Mouse (Mus musculus) left cerebral cortex, adult 18-20 months (tissue): ENCODE measurements around the gene Eif2a. TPM values are rescaled to one million over a fixed set of nuclear protein-coding genes. Genes with fewer than 3 reads are reported as not detected.

Source experiments
- DNase-seq, 2 experiments: peaks; one replicate each; pipeline ENCODE4 v3.0.0; 2021 to 2022; ENCODE audit warnings: low spot score in 2 of 2, mixed read lengths in 1 of 2
- long read RNA-seq, 2 experiments: library from polyadenylated mRNA; stranded (forward); transcript quantifications; one replicate each; pipeline ENCODE4 v2.0.0; 2021
- total RNA-seq, 2 experiments: library from RNA; stranded (reverse); gene quantifications; 2 replicates each; pipeline ENCODE4 v1.2.3; 2021

Gene Eif2a
- total RNA-seq, result 10 to 100 TPM; 41.6 to 42.6 TPM
- long read RNA-seq, experiment 1, transcript Eif2a-201 (14 exons, 2,299 nt), result major isoform, 36 of 50 reads
- long read RNA-seq, experiment 1, partial matches to known transcripts, result 4 of 50 reads
- long read RNA-seq, experiment 1, other reads (novel, unspliced or antisense), result 9 of 50 reads
- long read RNA-seq, experiment 2, transcript Eif2a-201 (14 exons, 2,299 nt), result major isoform, 26 of 35 reads
- long read RNA-seq, experiment 2, partial matches to known transcripts, result 3 of 35 reads
- long read RNA-seq, experiment 2, other reads (novel, unspliced or antisense), result 4 of 35 reads

DNA sequence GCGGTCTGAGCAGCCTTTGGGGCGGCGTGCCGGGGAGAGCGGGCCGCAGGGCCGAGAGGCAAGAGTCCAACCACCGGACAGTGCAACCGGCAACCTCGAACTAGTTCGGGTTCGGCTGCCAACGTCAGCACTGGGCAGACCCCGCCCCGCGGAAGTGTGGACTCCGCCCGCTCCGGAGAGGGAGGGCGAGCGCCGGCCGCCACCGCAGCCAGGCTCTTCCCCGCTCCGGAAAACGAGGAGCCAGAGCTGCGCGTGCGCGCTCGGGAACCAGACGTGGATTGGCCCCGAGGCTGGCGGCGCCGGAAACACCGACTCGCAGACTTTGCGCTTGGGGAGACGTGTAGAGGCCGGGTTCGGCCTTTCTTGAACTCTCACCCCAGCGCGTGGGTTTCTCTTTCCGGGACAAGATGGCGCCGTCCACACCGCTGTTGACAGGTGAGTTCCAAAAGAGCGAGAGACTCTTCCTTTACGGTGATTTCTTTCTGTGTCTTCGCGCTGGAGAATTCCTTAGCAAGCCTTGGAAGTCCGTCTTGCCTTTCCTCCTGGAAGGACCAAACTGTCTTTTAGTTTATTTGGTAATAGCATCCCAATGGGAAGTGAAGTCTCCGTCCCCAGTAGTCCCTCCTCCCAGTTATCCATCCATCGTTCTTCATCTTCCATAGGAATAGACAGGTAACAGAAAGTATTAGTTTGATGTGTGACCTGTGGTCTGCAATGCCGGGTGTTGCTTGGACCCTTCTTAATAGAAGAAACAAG, at the start of gene Eif2a, which contains the start of gene Serp1:
Eif2a (plus strand) TSS at position 170 of the 756 bp plus-strand sequence.
Serp1 (minus strand) TSS at position 241 of the 756 bp plus-strand sequence.
- peak; percentile 98 to 100 for DNase-seq

DNA sequence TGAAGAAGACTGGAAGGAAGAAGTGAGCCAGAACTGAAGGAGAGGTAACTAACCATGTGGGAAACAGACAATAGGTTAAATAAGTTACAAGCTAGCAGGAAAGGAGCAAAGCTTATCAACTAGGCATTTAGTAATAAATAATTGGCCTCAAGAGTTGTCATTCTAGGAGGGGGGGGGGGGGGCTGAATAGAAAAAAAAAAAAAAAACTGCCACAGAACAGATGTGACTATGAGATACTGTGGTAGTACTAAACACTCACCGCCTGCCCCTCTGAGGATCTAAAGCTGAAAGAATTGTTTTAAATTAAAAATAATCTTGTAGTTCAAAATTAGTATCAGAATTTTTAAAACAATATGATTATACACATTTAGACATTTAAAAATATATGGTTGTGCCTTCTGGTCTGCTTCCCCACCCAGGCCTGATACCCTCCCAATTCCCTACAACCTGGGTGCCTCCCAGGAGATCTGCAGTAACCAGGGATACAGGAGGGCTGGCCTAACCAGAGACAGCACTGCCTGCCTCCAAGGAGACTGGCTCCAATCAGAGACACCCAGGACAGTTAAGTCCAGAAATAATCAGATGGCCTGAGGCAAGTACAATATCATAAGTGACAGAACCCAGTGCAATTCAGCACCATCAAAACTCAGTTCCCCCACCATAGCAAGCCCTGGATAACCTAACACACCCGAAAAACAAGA, 46.7 kb upstream of the Eif2a start:
- DNase-seq, result no peak

DNA sequence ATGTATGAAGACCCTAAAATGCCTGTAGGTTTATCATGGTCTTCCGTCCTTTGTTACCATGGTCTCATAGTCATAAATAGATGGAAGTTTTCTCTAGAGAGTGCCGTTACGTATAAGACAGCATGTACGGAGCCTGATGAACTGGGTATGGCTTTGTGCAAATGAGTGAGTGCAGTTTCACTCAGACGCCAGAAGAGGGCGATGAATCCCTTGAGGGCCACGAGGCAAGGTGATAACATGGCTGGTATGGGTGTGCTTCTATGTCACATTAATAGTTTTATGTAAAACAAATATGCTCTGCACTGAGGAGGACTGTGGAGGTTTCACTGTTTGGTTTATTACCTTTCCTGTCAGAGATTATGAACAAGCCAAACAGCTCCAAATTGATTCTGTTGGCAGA, 39.7 kb upstream of the Eif2a start:
- DNase-seq, result no peak

DNA sequence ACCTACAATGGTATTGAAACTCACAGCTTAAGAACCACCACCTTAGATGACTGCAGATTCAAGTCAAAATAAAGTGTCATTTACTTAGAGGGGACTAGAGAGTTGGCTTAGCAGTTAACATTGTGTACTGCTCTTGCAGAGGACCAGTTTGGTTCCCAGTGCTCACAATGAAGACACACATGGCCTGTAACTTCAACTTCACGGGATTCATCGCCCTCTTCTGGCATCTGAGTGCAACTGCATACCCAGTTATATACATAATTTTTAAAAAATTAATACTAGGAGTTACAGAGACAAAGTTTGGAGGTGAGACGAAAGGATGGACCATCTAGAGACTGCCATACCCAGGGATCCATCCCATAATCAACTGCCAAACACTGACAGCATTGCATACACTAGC, 38.5 kb upstream of the Eif2a start:
- DNase-seq, result no peak

DNA sequence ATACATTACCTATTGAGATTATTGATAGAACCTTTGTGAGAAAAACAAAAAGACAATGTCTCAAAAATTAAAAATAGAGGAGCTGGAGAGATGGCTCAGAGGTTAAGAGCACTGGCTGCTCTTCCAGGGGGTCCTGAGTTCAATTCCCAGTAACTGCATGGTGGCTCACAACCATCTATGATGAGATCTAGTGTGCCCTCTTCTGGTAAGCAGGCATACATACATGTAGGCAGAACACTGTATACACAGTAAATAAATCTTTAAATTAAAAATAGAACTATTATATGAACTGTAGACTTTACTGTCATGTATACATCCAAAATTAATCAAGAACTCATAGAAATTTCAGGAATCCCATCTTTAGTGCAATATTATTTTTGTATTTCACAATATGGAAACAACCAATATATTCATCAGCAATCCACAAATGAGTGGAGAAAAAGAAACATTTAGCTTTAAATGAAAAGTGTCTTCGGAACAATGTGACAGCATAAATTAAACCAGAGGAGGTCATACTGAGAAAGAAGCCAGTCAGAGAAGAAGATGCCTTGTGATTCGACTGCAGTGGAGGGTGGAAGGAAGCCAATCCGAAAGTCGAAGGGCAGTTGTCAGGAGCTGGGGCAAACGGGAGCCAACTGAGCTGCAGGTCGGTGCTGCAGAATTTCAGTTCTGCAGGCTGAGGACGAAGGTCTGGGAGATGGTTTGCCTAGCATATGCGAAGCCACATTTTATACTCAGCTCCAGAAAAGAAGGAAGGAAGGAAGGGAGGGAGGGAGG, 37.4 kb upstream of the Eif2a start:
- no peak for DNase-seq

DNA sequence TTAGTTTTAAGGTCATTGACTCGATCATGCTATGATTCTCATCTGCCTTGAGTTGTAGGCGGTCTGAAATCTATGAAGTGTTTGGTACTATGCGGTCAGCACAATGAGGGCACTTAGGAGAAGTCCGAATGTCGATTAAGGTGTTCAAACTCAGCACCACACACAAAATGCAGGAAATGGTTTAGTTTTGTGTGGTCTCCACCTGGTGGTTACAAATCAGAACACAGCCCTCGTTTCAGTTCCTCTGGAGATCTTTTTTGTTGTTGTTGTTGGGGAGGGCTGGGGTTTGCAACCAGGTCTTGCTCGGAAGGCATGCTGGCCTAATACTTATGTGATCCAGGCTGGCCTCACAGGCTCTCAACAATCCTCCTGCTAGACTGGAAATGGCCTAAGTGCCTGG, 34.8 kb upstream of the Eif2a start:
- peak; percentile 17 to 32 for DNase-seq

DNA sequence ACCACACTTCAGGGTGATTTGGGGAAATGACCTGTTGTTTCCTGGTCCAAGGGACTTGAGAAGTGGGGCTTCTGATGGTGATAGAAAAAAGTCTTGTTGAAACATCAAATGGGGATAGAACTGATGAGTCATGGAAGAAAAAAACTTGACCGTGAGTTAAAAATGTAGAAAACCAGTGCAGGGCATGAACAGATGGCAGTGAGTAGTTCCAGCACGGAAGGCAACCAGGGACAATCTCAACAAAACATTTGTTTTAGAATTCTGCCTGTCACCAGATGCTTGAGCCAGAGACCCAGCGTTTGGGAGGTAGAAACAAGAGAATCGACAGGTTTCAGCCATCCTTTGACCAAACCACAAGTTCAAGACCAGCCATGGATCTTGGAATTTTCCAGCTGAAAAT, 32.0 kb upstream of the Eif2a start:
- peak; percentile 35 to 47 for DNase-seq

DNA sequence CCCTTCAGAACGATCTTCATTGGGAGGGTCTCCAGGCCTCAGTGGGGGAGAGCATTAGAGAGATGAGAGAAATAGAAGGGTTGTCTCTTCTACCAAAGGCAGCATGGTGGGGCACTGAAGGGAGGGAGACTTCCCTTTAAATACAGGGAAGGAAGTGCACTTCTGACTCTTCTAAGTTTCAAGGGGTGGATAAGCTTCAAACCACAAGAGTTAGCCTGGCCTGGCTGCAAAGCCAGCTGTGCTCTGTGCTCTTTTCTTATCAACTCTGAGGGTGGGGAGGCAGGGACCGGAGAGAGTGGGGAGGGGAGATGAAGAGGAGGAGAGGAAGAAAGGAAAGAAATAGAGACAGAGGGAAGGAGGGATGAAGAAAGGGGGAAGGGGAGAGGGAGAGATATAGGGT, 23.7 kb upstream of the Eif2a start:
- no peak for DNase-seq

DNA sequence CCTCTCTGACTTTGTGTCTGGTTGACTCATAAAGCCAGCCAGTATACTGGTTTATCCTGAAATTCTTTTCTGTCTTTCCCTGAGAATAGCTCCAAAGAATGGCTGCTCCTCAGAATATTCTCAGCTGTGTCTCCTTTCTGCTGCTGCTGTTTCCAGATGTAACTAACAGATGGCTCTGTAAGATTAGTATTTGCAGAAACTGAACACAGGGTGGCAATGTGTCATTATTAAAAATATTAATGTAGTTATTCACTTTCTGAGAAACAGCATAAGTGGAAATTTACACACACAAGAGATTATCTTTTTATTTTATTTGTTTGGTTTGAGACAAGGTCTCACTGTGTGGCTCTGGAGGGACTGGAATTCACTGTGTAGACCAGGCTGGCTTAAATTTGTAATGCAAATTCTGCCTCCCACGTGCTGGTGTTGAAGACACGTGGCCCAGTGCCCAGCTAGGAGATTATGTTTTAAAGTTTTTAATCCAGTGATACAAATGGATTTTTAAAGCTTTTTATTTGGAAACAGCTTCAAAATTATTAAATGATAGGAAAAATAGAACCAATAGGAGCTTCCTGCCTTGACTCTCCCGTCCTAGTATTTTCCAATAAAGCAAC, 21.8 kb upstream of the Eif2a start:
- peak in 1 of 2 experiments; percentile 25 for DNase-seq

DNA sequence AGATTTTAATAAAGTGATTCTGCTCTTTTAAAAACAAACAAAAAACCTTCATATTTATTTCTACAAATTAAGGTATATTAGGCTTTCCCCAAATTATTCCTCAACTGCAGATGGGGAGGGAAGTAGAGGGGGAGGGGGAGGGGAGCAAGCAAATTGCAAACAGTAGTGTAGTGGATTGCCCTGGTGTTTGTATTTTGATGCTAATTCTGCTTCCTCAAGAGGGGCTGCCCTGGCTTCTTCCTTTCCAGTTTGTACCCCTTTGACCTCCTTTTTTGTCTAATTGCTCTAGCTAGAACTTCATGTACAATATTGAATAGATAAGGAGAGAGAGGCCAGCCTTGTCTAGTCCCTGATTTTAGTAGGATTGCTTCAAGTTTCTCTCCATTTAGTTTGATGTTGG, 20.9 kb upstream of the Eif2a start:
- no peak for DNase-seq

DNA sequence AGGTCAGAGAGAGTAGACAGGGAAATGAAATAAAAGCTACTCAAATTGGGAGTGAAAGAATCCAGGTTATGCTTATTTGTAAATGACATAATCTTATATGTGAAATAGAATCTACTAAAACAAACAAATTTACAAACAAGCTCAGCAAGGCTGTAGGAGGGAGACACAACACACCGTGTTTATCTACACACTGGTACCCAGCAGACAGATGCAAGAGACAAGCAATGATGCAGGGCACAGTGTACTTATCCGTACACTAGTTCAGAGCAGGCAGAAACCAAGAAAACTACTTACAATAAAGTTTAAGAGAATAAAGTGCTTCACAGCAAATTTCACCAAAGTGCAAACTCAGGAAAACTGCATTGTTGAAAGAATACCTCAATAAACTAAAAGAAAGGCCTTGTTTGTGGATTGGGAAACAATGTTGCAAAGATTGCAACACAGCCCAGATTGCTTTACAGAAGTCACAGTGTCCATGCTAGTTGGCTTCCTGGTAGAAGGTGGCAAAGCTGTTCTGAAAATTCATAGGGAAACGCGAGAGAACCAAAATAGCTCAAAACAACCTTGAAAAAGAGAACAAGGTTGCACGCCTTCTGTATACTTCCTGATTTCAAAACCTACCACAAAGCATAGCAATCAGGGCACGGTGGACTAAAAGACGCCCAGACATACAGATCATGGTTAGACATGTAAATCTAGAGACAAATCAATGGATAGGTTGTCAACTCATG, 17.4 kb upstream of the Eif2a start:
- DNase-seq, result no peak

DNA sequence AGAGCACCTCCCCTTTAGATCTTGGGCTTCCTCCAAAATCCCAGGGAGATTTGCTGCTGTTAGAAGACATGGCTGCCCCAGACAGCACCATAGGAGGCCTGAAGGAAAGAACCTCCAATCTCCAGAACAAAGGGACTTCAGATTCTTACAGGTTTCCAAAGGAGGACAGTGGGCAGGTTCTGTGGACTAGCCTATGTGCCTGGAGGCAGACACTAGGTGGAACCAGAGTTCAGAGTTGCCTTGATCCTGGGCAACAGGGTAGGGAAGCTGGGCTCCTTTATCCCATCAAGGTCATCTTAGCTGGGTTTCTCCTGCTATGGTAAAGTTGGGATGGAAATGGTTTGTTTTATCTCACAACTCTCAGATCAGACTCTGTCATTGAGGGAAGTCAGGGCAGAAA, 14.0 kb upstream of the Eif2a start:
- no peak for DNase-seq

DNA sequence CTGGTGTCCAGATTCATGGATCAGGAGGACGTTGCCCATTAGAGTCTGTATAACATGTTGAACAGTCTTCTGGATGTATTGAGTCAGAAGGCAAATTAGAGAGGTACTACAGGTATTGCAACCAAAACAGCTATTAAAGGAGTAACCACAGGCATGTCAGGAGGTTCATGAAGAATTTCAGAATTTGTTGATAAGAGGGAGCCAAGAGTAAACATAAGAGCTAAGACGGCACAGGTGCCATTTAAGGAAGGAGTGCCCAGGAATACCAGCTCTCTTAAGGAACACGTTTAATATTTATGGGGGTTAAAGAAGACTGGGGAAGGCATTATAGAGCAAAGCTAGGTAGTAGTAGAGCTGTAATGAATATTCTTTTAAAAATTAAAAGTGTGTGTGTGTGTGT, 12.9 kb upstream of the Eif2a start:
- no peak for DNase-seq

DNA sequence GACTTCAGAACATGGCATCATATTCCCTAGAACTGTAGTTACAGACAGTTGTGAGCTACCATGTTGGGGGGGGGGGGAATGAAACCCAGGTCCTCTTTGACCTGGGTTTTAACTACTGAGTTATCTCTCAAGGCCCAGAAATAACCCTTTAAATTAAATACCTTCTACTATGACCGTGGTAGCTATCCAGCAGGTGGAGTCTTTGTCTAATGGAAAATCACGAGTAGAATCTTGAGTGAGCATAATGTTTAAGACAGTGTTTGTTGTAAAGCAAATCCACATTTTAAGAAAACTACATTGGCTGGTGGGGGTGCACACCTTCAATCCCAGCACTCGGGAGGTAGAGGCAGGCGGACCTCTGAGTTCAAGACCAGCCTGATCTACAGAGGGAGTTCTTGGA, 12.1 kb upstream of the Eif2a start:
- no peak for DNase-seq

DNA sequence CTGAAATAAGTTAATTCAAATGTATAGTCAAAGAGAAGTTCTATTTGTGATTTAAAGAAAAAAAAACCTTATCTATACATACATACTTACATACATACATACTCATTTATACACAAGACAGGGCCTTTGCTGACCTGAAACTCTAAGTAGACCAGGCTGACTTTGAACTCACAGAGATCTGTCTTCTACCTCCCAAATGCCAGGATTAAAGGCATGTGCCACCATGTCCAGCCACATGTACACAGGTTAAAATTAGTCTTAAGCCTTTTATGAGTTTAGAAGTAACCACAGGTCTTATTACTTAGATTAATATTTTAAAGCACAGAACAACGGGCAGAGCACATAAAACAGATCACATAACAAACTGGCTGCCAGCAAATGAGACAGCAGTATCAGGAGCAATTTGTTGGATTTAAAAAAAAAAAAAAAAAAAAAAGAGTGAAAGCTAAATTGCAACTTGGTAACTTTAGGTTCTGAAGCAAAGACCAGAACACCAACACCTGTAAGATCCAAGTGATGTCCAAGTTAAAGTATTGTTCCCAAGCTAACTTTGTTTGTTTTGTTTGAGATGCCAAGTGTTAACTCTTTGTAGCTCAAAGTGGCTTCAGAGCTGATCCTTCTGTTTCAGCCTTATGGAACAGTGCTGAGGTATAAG, 9.5 kb upstream of the Eif2a start:
- no peak for DNase-seq

DNA sequence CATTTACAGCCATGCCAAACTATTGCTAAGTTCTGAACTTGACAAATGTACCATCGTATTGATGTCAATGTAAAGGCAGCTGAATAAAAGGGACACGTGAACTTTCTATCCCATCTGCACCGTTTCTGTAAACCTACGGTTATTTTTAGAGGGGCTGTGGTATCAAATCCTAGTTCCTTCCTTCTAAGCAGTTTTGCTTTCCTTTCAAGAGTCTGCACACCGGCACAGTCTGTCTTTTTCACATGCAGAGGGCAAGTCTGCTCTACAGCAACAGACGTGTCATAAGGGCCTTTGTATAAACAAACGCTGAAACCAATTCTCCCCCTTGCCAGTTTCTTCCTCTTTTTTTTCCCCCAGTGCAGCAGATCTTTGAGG, 9.0 kb upstream of the Eif2a start:
- no peak for DNase-seq

DNA sequence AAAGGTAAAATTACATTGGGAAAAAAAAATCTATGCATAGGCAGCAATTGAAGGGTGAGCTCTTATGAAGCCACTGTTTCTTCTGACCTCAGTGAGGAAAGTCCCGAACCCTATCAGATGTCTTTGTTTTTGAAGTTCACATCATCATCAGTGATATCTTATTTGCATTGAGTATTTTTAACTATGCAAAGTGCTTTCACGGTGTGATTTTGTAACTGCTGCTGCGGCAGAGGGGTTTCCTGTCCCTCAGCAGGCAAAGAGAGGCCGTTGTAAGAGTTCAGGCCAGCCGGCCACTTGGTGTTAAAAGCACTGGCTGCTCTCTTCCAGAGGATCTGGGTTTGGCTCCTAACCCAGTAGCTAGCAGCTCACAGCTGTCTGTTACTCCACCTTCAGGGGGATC, 8.4 kb upstream of the Eif2a start:
- DNase-seq, result no peak

DNA sequence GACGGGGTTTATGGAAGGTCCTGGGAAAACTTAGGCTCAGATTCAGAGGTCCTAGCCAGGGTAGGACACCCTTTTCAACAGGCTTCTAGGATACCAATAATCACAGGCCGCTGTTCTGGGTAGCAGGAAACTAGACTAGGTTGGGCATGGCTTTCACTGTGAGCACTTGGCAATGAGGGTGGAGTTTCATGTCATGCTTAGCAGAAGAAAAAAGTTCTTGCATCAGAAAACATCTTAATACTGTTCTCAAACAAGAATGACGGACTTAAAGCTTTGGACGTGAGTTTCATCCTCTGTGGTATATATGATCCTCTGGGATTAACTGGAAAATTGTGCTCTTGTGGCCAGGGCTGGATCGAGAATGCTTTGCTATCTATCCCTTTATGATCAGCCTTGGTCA, 7.8 kb upstream of the Eif2a start:
- no peak for DNase-seq

DNA sequence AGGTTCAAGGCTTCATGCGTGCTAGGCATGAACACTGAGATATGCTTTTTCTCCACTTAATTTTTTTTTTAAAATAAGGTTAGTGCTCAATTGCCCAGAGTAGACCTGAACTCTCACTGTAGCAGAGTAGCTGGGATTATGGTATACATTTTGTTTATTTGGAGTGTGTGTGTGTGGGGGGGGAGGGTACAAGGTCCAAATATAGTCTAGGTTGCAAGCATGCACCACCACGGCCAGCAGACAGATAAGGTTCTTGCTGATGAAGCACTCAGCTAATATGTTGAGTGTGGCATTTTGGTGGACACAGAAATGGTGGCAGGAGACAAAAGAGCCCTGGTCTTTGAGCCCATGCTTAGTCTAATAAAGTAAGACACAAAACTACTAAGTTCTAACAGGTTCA, 6.7 kb upstream of the Eif2a start:
- no peak for DNase-seq

DNA sequence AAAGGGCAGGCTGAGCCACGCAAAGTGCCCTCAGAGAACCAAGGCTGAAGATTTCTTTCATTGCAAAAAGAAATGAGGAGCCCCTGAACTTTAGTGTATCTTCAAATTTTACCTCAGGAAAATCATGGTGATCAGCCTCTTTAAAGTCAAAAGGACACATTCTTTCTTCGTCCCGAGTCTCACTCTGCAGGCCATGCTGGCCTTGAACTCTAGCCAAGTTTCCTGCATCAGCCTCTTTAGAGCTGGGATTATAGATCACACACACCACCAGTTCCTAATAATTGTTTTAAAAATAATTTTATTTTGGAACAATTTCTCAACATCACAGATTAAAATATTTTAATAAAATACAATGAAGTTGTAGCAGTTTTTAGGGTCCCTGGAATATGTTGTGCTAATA, 6.1 kb upstream of the Eif2a start:
- DNase-seq, result no peak
